Mouse (Mus musculus) midbrain, embryonic 10.5 days (tissue): Measurements from ENCODE around the gene Srgn. TPM values are rescaled to one million over a fixed set of nuclear protein-coding genes. Genes with fewer than 3 reads are reported as not detected.

ENCODE experiments used
- DNase-seq: peaks from one replicate; pipeline ENCODE4 v3.0.0-alpha.2; 2017; ENCODE audit warnings: low spot score
- H3K27ac ChIP-seq: fragments of 300-500 bp; sonication (generic); replicated peaks from 2 replicates; pipeline ENCODE4 v1.5.1; 2016; ENCODE audit warnings: mild to moderate bottlenecking
- H3K27me3 ChIP-seq: fragments of 300-500 bp; sonication (generic); 2 replicates; pipeline ENCODE4 v1.6.1; 2016; ENCODE audit warnings: low read depth, mild to moderate bottlenecking; ENCODE audit not compliant: poor library complexity, severe bottlenecking
- H3K36me3 ChIP-seq: fragments of 300-500 bp; sonication (generic); 2 replicates; pipeline ENCODE4 v1.6.1; 2016; ENCODE audit warnings: mild to moderate bottlenecking, moderate library complexity
- H3K4me1 ChIP-seq: fragments of 300-500 bp; sonication (generic); 2 replicates; pipeline ENCODE4 v1.6.1; 2016
- H3K4me3 ChIP-seq: fragments of 300-500 bp; sonication (generic); 2 replicates; pipeline ENCODE4 v1.5.1; 2016; ENCODE audit warnings: mild to moderate bottlenecking, moderate library complexity
- H3K9me3 ChIP-seq: fragments of 300-500 bp; sonication (generic); replicated peaks from 2 replicates; pipeline ENCODE4 v1.6.1; 2016; ENCODE audit warnings: mild to moderate bottlenecking
- WGBS: fragments of 180-500 bp; shearing (Covaris S2); methylation state at CpG from one replicate; pipeline ENCODE4 v1.1.7; 2016; 5-methylcytosine and 5-hydroxymethylcytosine counted together
- polyA plus RNA-seq: library from polyadenylated mRNA; unstranded; fragments of >200 nt; fragmentation: Nextera tagmentation; extraction: Ambion mirVana; gene quantifications from 2 replicates; pipeline ENCODE4 v1.2.1, GENCODE M21; 2016

Gene Srgn
- 2.9 and 3.9 TPM in 2 replicates for polyA plus RNA-seq

- WGBS: 88% methylated on average over 14 of the region's 14 CpGs
- Histone ChIP-seq H3K36me3 (no peaks in the 10 kb centered on the region), H3K9me3 (no peaks in the 10 kb centered on the region), H3K4me3 (no peak within 1 kb of the TSS), H3K27me3 (no peaks in the 10 kb centered on the region), H3K4me1 (no peaks in the 10 kb centered on the region), H3K27ac (no peak within 1 kb of the TSS)
- no peak for DNase-seq
Observed at GRCm38 (mm10) chr10:62527351-62527750, at the start of gene Srgn. Srgn (minus strand) TSS chr10:62527451.

GRCm38 (mm10) chr10:62575001-62575400, 47.8 kb upstream of the Srgn start:
- Histone ChIP-seq H3K27ac (no peak overlapping the region), H3K4me3 (no peak overlapping the region), H3K4me1 (peaks cover 17% of the 10 kb centered on the region), H3K9me3 (no peaks in the 10 kb centered on the region), H3K27me3 (no peaks in the 10 kb centered on the region), H3K36me3 (peaks cover 65% of the 10 kb centered on the region)
- DNase-seq: no peak
- 93% methylated on average over 13 of the region's 13 CpGs for WGBS

- Histone ChIP-seq H3K9me3 (no peaks in the 10 kb centered on the region), H3K4me3 (no peak overlapping the region), H3K27ac (no peak overlapping the region), H3K4me1 (no peaks in the 10 kb centered on the region), H3K27me3 (no peaks in the 10 kb centered on the region), H3K36me3 (peaks cover 98% of the 10 kb centered on the region)
- DNase-seq: no peak
- 97% methylated on average over 7 of the region's 7 CpGs for WGBS
Observed at GRCm38 (mm10) chr10:62570126-62570871, 43.0 kb upstream of the Srgn start.

GRCm38 (mm10) chr10:62568861-62569260, 41.6 kb upstream of the Srgn start:
- peaks cover 98% of the 10 kb centered on the region for H3K36me3 ChIP-seq
- 97% methylated on average over 4 of the region's 4 CpGs for WGBS

GRCm38 (mm10) chr10:62557736-62558135, 30.5 kb upstream of the Srgn start:
- Histone ChIP-seq H3K27ac (no peak overlapping the region), H3K4me1 (no peaks in the 10 kb centered on the region), H3K9me3 (no peaks in the 10 kb centered on the region), H3K36me3 (peaks cover 62% of the 10 kb centered on the region), H3K4me3 (no peak overlapping the region), H3K27me3 (no peaks in the 10 kb centered on the region)
- peak; percentile 20 for DNase-seq
- 98% methylated on average over 1 of the region's 1 CpGs for WGBS

More at GRCm38 (mm10) chr10:62568861-62569260, 41.6 kb upstream of the Srgn start:
- Histone ChIP-seq H3K9me3 (no peaks in the 10 kb centered on the region), H3K4me3 (no peak overlapping the region), H3K27me3 (no peaks in the 10 kb centered on the region), H3K4me1 (no peaks in the 10 kb centered on the region), H3K27ac (no peak overlapping the region)
- no peak for DNase-seq

GRCm38 (mm10) chr10:62556558-62556901, 29.3 kb upstream of the Srgn start:
- no peaks in the 10 kb centered on the region for H3K4me1 ChIP-seq
- no peaks in the 10 kb centered on the region for H3K27me3 ChIP-seq
- no peak overlapping the region for H3K27ac ChIP-seq
- peaks cover 50% of the 10 kb centered on the region for H3K36me3 ChIP-seq
- H3K4me3 ChIP-seq: no peak overlapping the region
- DNase-seq: no peak
- no peaks in the 10 kb centered on the region for H3K9me3 ChIP-seq
- 93% methylated on average over 6 of the region's 6 CpGs for WGBS

- no peak overlapping the region for H3K27ac ChIP-seq
- no peaks in the 10 kb centered on the region for H3K9me3 ChIP-seq
- no peak for DNase-seq
- 83% methylated on average over 11 of the region's 11 CpGs for WGBS
- H3K4me3 ChIP-seq: no peak overlapping the region
- H3K4me1 ChIP-seq: no peaks in the 10 kb centered on the region
- H3K27me3 ChIP-seq: no peaks in the 10 kb centered on the region
- peaks cover 47% of the 10 kb centered on the region for H3K36me3 ChIP-seq
Observed at GRCm38 (mm10) chr10:62555705-62556557, 28.7 kb upstream of the Srgn start.

GRCm38 (mm10) chr10:62553611-62554091, 26.4 kb upstream of the Srgn start:
- no peaks in the 10 kb centered on the region for H3K9me3 ChIP-seq
- H3K36me3 ChIP-seq: peaks cover 24% of the 10 kb centered on the region
- H3K27ac ChIP-seq: no peak overlapping the region
- no peak overlapping the region for H3K4me3 ChIP-seq
- 86% methylated on average over 12 of the region's 12 CpGs for WGBS
- DNase-seq: no peak
- no peaks in the 10 kb centered on the region for H3K27me3 ChIP-seq
- H3K4me1 ChIP-seq: peaks cover 4% of the 10 kb centered on the region

- H3K9me3 ChIP-seq: no peaks in the 10 kb centered on the region
- H3K4me3 ChIP-seq: no peak overlapping the region
- H3K36me3 ChIP-seq: peaks cover 2% of the 10 kb centered on the region; the same call in 1 of the 2 replicates
- peaks cover 4% of the 10 kb centered on the region for H3K4me1 ChIP-seq
- H3K27ac ChIP-seq: no peak overlapping the region
- 85% methylated on average over 7 of the region's 7 CpGs for WGBS
- no peak for DNase-seq
- no peaks in the 10 kb centered on the region for H3K27me3 ChIP-seq
Observed at GRCm38 (mm10) chr10:62550787-62551300, 23.6 kb upstream of the Srgn start.

- H3K27me3 ChIP-seq: no peaks in the 10 kb centered on the region
- H3K4me1 ChIP-seq: peaks cover 4% of the 10 kb centered on the region
- H3K36me3 ChIP-seq: no peaks in the 10 kb centered on the region
- no peaks in the 10 kb centered on the region for H3K9me3 ChIP-seq
- 32% methylated on average over 15 of the region's 16 CpGs for WGBS
- peak; percentile 71 for DNase-seq
- no peak overlapping the region for H3K27ac ChIP-seq
- no peak overlapping the region for H3K4me3 ChIP-seq
Observed at GRCm38 (mm10) chr10:62549523-62550166, 22.4 kb upstream of the Srgn start.

GRCm38 (mm10) chr10:62546441-62546840, 19.2 kb upstream of the Srgn start:
- H3K9me3 ChIP-seq: no peaks in the 10 kb centered on the region
- H3K36me3 ChIP-seq: no peaks in the 10 kb centered on the region
- no peak for DNase-seq
- peaks cover 4% of the 10 kb centered on the region for H3K4me1 ChIP-seq
- no peaks in the 10 kb centered on the region for H3K27me3 ChIP-seq
- 91% methylated on average over 10 of the region's 10 CpGs for WGBS
- no peak overlapping the region for H3K27ac ChIP-seq
- H3K4me3 ChIP-seq: no peak overlapping the region

- no peaks in the 10 kb centered on the region for H3K9me3 ChIP-seq
- peaks cover 4% of the 10 kb centered on the region for H3K4me1 ChIP-seq
- no peaks in the 10 kb centered on the region for H3K36me3 ChIP-seq
- no peak overlapping the region for H3K4me3 ChIP-seq
- no peak overlapping the region for H3K27ac ChIP-seq
- no peaks in the 10 kb centered on the region for H3K27me3 ChIP-seq
- DNase-seq: no peak
Observed at GRCm38 (mm10) chr10:62545759-62546158, 18.5 kb upstream of the Srgn start.
